Mouse (Mus musculus) small intestine, adult 2 months (tissue): ENCODE data around the gene Pappa.

ENCODE experiments used
- CTCF ChIP-seq: fragments of 200-500 bp; IDR thresholded peaks from 2 replicates; pipeline ENCODE4 v1.5.1; 2012; ENCODE audit warnings: low read depth, mild to moderate bottlenecking, control low read depth, inconsistent platforms, low read length, moderate library complexity, mixed read lengths; ENCODE audit not compliant: insufficient replicate concordance, insufficient read length; ENCODE audit errors: extremely low read depth
- POLR2A ChIP-seq: fragments of 200-500 bp; IDR thresholded peaks from 2 replicates; pipeline ENCODE4 v1.6.1; 2012; ENCODE audit warnings: low read depth, mild to moderate bottlenecking, control low read depth, inconsistent platforms, low read length, moderate library complexity

DNA sequence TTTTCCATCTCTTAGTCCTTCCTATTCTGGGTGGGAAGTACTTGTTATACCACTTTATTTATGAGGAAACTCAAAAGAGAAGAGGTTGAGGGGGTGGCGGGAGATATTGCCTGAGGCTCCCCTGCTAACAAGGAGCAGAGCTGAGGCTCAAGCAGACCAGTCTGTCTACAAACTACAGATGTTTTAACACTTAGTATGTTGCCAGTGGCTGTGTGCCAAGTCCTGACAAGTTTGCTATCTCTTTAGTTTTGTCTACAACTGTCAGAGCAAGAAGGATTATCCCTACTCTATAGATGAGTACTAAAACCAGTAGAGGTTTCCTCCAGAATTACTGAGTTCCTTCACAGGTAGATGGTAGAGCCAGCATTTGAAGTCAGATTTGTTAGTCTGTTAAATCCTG lies 23.0 kb downstream of the Pappa start:
- no peak for TF ChIP-seq CTCF
- no peak for TF ChIP-seq POLR2A
